Mouse (Mus musculus) ES-CJ7 (cell line): ENCODE results near the gene Moap1.

ENCODE experiments used
- DNase-seq: peaks from one replicate; pipeline ENCODE4 v3.0.0; 2011; ENCODE audit warnings: low read depth, low spot score

The Moap1 gene

GRCm38 (mm10) chr12:102705906-102706640 lies 37.4 kb downstream of the Moap1 start:
- DNase-seq = peak; percentile 60

GRCm38 (mm10) chr12:102705216-102705871 lies 38.1 kb downstream of the Moap1 start:
- DNase-seq = peak; percentile 75

GRCm38 (mm10) chr12:102704457-102705198 lies 38.8 kb downstream of the Moap1 start, which contains the start of gene Itpk1:
Itpk1 (minus strand) TSS chr12:102704930.
- peak; percentile 39 for DNase-seq

DNA sequence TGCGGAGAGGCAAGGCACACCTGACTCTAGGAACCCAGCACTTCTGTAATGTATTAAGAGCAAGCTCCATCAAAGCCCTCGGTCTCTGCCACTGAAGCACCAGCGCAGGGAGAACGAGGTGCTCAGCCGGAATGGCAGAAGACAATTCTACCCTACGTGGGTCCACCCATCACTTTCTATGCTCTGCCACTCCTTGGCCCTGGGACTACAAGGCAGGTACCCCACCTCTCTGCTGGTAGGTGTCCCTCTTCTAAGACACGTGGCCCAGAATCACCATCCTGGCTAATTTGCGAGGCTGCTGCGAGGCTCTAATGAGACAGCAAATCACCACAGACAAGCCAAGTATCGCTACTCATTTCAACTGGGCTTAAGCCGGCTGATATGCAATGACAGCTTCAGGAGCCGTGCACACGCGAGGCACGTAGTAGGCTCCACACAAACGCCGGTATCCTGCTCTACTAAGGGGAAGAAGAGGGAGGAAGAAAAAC lies 39.5 kb downstream of the Moap1 start:
- DNase-seq = no peak

DNA sequence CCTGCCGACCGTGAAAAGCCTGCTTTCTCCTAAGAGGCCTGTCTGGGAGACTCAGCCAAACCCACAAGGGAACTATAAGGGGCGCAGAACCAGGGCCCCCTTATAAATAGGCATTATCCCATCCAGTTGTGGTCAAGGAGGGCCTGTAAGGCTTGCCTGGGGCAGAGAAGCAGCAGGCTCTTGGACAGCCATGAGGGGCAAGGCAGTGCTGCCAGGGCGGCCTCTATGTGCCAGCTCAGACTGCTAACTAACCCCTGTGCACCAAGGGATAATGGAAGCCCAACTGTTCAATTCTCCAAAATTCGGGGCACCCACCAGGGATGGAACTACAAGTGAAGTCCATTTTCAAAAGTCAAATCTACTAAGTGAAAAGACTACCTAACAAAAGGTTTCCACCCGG lies 40.0 kb downstream of the Moap1 start:
- no peak for DNase-seq

- peak; percentile 71 for DNase-seq
These were observed 40.4 kb downstream of the Moap1 start for GRCm38 (mm10) chr12:102703111-102703412.

DNA sequence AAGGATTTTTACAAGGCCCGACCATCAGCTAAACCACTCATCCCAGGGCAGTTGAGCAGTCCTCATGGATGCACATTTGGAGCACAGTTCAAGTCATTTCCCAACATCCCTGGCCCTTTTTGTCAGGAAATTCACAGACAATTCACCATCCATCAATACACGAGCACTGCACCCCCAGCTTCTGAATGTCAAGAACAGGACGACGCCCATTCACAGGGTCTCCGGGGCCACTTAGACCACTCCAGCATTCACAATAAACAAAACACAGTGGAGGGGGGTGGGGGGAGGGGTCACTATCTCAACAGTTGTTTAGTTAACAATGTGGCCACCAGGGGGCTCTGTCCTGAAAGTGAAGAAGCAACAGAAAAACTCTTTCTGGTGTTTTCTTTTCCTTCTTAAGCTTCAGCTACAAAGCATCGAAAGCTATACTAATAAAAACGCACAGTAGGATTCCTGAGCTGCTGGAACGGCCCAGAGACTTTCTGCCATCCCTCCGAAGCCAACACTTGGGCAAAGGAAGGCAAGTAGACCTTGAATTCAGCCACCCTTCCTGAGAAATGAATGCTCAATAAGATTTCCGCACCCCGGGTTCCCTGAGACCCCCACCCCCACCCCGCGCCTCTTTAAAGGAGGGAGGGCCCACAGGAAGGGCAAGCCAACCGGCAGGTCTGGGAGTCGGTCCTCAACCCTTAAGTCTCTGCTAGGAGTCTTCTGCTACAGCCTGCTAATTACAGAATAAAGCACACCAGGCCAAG lies 40.9 kb downstream of the Moap1 start:
- peak; percentile 89 for DNase-seq

DNA sequence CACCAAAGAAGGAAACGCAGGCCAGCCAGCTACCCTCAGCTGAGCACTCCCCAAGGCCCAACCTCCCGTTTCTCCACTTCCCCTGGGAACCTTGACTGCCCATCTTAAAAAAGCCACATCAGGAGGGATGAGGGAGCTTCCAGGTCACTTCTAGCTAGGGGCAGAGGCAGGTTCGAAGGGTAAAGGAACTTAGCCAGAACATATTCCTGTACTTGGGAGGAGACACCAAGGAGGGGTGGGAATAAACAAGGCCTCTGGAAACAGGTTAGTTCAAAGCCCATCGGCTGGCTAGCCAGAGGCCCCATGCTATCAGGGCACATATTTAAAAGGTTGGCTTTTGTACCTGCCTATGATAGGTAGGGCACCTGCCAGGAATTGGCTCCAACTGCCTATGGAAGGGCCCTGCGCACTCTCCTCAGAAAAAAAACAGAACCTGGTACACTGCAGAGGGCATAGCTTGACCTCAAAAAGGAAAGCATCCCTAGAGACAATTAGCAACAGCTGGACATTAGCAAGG lies 41.7 kb downstream of the Moap1 start:
- no peak for DNase-seq

DNA sequence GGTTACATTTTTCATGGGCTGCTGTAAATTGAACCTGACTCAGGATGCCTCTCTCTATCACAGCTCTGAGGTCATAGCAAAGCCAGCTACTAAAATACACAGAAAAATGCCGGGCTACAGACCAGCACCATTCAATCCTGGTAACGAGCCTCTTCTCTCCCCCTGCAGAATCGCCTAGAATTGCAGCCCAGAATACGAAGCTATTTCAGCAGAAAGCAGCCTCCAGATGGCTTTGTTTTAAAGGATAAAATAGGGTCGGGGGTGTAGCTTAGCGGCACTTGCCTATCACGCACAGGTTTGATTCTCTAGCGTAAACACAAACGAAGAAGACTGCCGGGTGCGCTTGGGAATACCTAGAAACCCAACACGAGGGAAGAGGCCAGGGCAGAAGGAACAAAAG lies 43.0 kb downstream of the Moap1 start:
- DNase-seq = no peak

DNA sequence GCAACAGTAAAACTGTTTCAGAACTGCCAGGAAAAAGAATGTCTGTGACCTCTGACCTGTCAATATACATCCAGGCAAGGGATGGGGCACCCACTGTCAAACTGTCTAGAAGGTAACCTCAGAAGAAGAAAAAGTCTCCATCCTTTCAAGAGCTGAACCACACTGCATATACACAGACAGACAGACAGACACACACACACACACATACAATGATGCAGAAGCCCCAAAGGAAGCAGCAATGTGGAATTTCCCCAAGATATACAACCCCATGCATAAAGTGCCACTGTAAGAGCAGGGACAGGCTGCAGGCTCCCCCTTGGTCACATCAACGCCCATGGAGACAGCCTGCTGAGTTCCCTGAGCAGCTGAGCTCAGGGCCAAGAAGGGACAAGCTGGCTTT lies 44.3 kb downstream of the Moap1 start:
- no peak for DNase-seq

GRCm38 (mm10) chr12:102698089-102698684 lies 45.3 kb downstream of the Moap1 start:
- no peak for DNase-seq

DNA sequence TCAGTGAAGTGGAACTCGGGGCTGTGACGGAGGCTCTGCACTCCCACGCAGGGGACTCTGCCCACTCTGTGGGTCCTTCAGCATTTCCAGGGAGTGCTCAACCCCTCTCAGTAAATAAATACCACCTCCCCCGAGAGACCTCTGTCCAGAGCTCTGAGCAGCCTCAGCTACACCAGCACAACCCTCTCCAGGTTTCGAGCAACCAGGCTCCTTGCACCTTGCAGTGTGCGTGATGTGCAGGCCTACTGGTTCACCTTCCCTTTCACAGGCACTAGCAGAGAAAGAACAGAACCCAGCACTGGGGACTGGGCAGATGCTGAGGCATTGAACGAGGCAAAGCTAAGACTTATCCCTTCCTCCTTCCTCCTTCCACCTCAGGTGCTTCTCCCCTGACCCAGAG lies 46.1 kb downstream of the Moap1 start:
- DNase-seq = no peak

DNA sequence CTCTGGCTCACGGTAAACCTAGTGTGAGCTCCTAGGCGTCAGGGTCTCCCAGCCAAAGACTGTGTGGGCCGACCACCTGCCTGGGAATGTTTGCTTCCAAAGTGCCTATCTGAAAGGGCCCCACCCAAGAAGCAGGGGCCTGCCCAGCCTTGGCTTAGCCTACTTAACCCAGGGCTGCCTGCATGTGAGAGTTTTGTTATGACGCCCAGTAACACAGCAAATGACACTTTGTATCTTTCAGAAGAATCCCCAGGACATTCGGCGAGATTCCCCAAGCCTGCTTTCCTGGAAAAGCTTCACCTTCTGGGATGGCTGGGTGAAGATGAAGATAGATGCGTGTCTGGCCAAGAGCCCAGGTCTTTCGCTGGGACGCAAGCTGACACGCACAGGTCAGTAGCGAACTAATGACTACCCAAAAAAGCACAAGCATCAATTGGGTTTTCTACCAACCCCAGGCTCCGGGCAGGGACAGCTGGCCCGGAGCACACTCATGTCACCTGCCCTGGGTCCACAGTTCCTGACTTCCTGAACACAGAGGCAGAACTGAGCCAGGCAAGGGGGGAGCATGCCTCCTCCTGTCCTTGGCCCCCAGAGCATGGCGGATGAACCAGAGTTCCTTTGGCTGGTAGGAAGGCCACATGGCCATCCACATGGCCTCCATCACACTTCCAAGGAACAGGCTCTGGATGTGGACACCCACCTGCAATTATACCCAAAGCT lies 46.7 kb downstream of the Moap1 start:
- DNase-seq = no peak

- DNase-seq = no peak
These were observed 47.9 kb downstream of the Moap1 start for GRCm38 (mm10) chr12:102695369-102696239.
